Mouse (Mus musculus) kidney, adult 2 months (tissue): Measurements from ENCODE around the gene Apoc1.

ENCODE experiments used
- CTCF ChIP-seq: fragments of 200-500 bp; conservative IDR thresholded peaks from 2 replicates; pipeline ENCODE4 v1.5.1; 2011; ENCODE audit warnings: low read depth, mild to moderate bottlenecking, control low read depth, low read length, moderate library complexity, mixed read lengths; ENCODE audit not compliant: insufficient read depth, insufficient read length
- POLR2A ChIP-seq: fragments of 200-500 bp; IDR thresholded peaks from one replicate; pipeline ENCODE4 v1.6.1; 2011; ENCODE audit warnings: low read depth, low read length, control low read depth

- TF ChIP-seq POLR2A (no peak), CTCF (peak; percentile 34; the same call in 1 of the 2 replicates)
Observed at GRCm38 (mm10) chr7:19697949-19698906, 5.8 kb upstream of the Apoc1 start.
